ENCODE assay signal across 19 mouse cellular contexts in genomic region chr10:87593916-87594315, GRCm38 (mm10).
A peak's percentile ranks its signal among the peaks of the same experiment; 100 is the strongest.
DNase-seq lines count a peak whose midpoint lies in the region; TF ChIP-seq lines count a peak whose summit lies in the region.
"Had no signal": no experiment of that assay in that cellular context is flagged by ENCODE, and none has a peak within 500 bp of the region (broad histone marks: within the 10 kb centered on the region; RNA-seq: fewer than 3 reads in every experiment).

No protein-coding gene starts in this region.

- DNase-seq in embryo, embryonic 11 days = peak; percentile 5
- DNase-seq in embryo, embryonic 10.5 days (ENCODE audit: low spot score) = no peak
- DNase-seq in heart, adult 18-20 months = peak; percentile 20 to 74
- DNase-seq in heart, postnatal 4 days = no peak
- peak; percentile 71 for DNase-seq in testis, postnatal 14 days (ENCODE audit: low spot score)
- DNase-seq in testis, postnatal 10 days (ENCODE audit: low spot score) = no peak
- DNase-seq in skeletal muscle tissue, adult 2 months (ENCODE audit: low read depth, low spot score) = peak; percentile 19
- DNase-seq in left cerebral cortex, adult 2 months (ENCODE audit: extremely low spot score in 1 of 2, low spot score in 2 of 2) = no peak
- DNase-seq: cerebellum, adult 2 months; cerebellum, postnatal 10 days; forebrain, postnatal 0 days; gastrocnemius, adult 2 months; gastrocnemius, postnatal 25 days; kidney, adult 11 months; kidney, adult 9 months had no signal

- H3K4me3 ChIP-seq in left cerebral cortex, adult 2 months = no peak overlapping the region
- H3K4me3 ChIP-seq: embryonic facial prominence, embryonic 12.5 days; gastrocnemius, adult 2 months; heart, adult 2 months; hindbrain, embryonic 12.5 days had no signal

- H3K27ac ChIP-seq in left cerebral cortex, adult 2 months = no peak overlapping the region
- H3K27ac ChIP-seq: embryonic facial prominence, embryonic 12.5 days; gastrocnemius, adult 2 months; heart, adult 2 months; hindbrain, embryonic 12.5 days; hindbrain, postnatal 0 days had no signal

- TF ChIP-seq CTCF in left cerebral cortex, adult 2 months (IDR thresholded peaks at IDR 0.05) = no peak

- intact Hi-C loops in left cerebral cortex, adult 2 months (cut with DNase I) = no loop called here

Comparison
In these comparisons a context has a peak if more than half of its experiments do, and no peak if none do; other contexts are left out.
1. DNase-seq: peak in embryo, embryonic 11 days (single experiment), heart, adult 18-20 months (2 of 2), testis, postnatal 14 days (single experiment) and skeletal muscle tissue, adult 2 months (single experiment); none in embryo, embryonic 10.5 days (single experiment), heart, postnatal 4 days (single experiment), testis, postnatal 10 days (single experiment) and left cerebral cortex, adult 2 months (0 of 2).